Mouse (Mus musculus): ENCODE data around the gene Enpp6.
"Not testable (repeated sequence)": the region's sequence is repeated elsewhere in the genome, so short reads cannot be mapped to it uniquely, and the experiment has no call there.

Enpp6 gene

DNA sequence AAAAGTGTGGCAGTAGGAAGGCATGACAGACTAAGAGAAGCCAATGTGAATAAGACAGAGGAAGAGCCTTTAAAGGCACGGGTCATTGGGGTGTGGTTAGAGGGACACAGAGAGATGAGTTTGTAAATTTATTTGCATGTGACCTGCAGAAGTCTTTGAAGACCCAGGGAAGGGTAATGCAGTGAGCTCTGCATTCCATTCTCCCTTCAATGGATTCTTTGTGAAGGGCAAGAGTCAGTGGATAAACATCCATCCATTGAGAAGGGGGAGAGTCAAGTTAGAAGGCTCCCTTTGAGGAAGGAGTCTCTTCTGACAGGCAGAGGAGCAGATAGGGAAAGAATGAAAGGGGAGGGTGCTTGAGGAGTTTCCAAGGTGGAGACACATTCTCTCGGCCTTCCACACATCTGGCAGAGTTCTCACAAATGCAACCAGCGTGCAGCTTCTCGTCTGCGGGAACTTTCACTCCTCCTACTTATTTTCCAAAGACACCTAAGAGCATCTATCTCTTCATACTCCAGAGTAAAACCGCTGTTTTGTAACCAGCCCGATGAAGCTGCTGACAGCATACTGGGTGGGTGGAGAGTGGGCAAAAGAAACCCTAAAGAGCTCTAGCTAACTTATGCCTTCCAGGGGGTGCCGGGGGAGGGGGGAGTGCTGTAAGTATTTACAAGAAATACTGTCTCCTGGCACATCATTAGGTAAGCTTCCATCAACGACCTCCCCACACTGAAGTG is 9.4 kb downstream of the Enpp6 start:
- DNase-seq = no peak

DNA sequence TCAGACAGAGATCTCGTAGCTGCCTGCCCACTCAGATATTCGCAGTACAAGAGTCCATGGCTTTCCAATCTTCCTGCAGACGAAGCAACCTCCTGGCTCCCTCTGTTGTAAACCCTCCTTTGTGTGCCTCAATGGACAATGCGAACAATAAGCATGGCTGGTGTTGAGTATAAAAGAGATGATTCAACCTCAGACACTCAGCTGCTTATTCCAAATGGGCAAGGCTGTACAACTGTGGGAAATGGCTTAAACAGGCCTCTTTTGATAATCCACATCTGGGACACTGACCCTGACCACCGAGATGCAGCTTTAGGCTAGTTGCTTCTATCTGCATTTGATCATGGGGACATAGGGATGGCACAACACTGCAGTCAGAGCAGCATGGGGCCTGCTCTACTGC is 19.0 kb downstream of the Enpp6 start:
- DNase-seq = no peak

DNA sequence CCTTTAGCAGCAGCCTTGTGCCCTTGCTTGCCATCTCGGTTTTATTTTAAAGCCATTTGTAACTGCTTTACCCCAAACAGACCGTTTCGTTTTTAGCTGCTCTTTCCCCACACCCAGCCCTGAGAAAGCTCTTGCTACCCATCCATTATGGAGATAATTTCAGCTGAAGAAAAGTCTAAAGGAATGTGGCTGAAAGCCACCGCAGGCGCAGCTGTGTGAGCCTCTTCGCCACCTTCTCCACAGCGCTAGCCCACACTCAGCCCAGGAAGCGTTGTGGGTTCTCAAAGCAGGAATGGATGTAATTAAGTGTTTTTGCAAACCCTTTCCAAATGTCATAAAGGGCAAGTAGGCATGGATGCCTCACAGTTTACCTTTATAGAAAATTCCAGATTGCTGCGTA is 20.1 kb downstream of the Enpp6 start:
- DNase-seq = no peak

DNA sequence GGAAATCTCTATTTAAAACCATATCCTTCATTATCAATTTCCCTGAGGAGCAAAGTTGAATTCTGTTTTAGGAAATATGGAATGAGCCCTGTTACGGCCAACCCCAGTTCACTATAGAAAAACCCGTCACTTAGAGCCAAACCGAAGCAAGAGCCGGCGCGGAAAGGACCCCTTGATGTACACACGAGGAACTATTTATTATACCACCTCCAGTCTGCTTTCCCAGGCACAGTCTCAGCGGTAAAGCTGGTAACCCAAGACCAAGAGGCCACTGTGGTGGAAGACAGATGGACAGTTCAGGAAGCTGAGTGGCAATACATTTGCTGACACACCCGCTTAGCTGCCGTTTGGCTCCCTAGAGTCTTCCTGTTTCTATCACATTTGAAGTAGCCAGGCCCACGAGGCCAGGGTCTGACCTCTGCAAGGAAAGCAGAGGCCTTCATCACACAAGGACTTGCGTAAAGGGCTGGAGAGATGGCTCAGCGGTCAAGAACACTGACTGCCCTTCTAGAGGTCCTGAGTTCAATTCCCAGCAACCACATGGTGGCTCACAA is 21.6 kb downstream of the Enpp6 start:
- DNase-seq = no peak

DNA sequence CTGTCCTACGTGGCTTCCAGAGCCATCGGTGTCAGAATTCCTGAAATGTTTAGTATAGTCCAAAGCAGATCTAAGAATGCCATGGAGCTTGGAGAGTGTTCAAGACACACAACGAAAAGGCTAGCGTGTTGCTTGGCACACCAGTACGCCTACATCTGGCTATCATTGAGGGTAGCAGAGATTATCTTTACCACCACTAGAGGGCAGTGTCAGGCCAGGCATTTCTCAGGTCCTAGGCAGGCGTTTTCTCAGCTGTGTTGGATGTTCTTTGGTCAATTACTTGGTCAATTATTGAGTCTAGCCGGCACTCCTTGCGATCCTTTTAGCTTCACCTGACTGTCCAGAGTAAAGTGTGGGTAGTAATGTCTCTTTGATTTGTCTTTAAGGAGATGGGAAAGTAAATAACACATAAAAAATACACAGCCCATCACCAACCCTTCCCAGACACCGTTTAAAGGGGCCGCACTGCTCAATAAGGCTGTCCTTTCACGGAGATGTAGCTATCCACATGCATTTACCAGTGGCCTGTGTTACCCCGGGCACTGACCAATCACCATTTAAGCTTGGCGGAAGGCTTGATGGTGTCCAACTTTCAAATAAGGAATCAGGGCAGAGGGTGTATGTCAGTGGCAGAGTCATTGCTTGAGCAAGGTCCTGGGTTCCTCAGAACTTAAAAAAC is 29.7 kb downstream of the Enpp6 start:
- DNase-seq = peak; percentile 18 to 23

DNA sequence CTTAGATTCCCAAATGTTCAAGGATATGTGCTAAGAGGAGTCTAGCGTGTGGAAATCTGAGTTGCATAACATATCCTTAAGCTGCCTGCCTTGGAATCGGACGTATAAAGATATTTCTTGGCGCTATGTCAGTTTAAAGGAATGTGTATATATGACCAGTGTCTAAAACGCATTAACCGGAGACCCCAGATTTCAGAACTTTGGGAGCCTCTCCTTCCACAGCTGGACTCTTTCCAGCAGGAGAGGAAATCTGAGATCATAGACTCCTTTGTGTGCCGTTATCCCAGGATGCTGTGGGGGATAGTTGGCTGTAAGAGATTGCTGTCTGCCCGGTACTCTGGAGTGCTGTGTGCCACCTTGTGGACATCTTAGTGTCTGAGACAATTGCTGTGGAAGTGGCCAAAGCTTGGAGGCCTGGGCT is 34.5 kb downstream of the Enpp6 start:
- no peak for DNase-seq

DNA sequence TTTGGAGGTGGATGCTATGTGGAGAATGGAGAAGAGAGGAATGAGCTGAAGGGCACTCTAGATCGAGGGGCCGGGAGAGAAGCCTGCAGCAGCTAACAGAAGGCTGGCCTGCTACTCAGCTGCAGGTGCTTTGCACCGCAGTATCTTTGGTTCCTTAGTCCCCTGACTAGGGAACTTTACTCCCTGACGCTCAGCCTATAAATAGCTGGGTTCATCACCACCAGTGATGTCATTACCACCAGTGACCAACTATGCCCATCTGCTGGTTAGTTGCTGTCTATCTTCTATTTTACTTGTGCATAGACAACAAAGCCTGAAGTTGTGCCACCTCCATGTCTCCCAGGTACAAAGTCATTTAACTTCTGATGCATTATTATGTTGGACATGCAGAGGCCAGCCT is 37.9 kb downstream of the Enpp6 start:
- no peak for DNase-seq

DNA sequence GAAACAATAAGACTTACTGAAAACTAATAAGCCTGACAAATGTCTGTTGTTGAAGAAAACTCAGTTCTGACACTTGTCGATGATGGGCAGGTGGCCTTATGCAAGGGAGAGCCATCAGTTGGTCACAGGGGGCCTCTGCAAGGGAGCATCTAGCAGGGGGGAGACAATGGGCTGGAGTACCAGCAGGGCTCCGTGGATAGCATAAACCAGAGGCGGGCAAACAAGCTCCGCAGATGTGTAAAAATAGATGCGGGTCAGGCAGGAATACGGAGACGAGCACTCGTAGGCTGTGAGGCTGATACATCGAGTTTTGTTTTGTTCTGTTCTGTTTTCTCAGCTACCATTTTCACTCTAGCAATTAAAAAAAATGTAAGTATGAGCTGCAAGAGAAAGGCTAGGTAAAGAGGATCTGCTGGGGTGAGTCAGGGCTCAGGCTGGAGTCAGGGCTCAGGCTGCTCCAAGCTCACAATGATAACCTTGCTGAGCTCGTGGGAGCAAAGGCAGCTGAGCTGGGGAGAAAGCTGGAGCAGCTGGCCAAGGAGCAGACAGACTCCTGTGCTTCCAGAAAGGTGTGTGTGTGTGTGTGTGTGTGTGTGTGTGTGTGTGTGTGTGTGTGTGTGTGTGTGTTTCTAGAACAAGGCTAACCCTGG is 40.3 kb downstream of the Enpp6 start:
- DNase-seq = no peak

DNA sequence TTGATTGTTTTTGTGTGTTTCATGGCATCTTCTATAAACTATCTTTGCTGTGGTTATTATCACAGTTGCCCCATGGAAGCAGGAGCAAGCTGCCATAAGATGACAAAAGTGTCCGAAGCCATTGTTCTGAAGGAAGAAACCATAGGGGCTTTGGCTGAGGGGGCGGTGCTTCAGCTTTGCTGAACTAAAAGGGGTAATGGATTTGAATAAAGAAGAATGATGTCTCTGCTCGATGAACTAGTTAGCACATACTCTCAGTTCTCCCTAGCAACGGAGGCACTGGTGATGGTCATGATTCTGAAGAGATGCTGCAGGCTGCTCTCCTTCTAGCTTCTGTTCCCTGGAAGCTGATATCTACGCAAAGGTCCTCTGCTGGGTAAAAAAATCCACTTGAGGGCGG is 41.8 kb downstream of the Enpp6 start:
- DNase-seq = no peak

DNA sequence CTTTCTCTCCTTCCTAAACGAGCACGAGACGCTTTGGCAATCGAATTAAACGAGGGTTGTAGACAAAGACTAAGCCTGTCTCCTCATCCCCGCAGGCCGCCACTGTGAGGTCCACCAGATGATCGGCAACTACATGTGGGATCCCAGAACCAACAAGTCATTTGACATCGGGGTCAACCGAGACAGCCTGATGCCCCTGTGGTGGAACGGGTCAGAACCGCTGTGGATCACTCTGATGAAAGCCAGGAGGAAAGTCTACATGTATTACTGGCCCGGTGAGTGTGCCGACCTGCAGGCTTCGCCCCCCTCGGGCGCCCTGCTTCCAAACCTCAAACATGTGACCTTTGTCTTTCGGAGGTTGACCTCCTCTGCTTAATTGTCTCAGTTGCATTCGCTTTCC is 43.6 kb downstream of the Enpp6 start:
- no peak for DNase-seq

DNA sequence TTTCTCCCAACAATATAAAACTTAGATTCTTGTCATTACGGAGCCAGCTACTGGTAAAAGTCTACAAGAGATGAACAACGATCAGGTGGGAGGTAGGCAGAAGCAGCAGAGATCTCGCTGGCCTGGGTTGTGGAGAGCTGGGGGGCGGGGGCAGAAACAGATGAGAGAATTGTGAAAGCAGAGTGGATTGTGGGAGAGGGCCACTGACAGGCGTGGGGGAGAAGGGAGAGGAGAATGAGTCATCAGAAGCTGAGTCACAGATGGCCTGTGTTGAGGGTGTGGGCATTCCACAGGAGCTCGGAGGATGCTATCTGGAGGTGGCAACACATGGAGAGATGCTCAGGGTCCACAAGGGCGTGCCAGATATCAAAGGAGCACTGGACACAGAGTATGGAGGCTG is 45.4 kb downstream of the Enpp6 start:
- DNase-seq = no peak

DNA sequence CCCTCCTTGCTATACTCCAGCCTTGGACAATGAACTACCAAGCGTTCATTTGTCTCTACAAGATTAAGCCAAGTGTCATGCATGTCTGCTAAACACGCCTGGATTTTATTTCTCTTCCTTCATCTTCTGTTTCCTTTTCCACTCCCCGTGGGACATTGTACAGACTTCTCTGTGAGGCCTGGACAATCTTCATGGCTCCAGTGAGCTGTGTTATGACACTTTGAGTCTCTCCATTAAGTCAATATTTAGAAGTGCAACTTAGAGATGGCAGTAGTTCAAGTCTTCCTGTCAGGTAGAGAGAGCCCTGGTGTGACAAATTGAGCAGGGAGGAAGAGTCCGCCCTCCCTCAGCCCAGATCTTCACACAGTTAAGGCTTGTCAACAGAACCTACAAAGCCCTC is 47.3 kb downstream of the Enpp6 start:
- DNase-seq = no peak

DNA sequence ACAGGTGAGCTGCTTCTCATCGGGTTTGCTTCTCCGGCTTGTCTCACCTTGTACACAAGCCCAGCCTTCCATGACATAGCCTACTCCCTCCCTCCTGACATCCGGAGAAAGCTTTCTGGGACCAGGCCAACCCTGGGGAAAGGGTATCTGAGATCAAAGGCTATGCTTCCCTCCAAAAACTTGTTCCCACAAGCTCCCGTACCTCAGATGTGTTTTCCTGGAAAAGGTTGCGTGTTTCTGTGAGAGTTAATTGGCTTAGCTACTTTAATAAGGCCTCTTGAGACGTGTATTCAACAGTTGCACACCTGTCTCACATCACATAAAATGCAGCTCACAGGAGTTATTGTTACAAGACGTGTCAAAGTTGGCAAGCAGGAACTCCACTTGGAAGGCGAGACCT is 49.8 kb downstream of the Enpp6 start:
- no peak for DNase-seq

DNA sequence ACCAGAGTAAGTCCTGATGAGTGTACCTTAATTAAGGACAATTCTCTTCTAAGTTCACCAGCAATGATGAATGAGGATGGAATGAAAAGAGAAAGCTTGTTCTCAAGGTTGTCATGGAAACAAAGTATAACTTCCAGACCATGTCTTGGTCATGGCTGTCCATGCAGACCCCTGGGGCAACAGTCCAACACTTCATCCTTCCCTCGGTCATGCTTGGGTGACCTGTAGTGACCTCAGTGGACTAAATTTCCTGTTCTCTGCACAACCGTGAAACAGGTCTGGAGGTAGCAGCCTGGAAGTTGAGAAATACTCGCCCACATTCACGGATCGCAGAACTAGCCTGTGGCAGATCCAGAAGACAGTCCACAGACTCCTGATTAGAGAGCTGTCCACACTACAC is 50.7 kb downstream of the Enpp6 start:
- no peak for DNase-seq

DNA sequence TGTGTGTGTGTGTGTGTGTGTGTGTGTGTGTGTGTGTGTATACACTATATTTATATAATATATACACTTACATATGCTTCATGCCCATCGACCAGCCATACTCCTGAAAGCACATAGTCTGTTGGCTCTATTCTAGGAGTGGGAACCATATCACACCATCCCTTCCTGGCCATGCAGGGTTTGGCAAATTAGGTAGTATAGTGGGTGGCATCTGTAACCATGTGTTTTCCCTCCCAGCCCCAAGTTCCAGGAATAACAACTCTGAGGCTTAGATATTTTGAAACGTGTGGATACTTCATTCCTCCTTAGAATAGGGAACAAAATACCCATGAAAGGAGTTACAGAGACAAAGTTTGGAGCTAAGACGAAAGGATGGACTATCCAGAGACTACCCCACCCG is 53.5 kb downstream of the Enpp6 start:
- DNase-seq = not testable (repeated sequence)

DNA sequence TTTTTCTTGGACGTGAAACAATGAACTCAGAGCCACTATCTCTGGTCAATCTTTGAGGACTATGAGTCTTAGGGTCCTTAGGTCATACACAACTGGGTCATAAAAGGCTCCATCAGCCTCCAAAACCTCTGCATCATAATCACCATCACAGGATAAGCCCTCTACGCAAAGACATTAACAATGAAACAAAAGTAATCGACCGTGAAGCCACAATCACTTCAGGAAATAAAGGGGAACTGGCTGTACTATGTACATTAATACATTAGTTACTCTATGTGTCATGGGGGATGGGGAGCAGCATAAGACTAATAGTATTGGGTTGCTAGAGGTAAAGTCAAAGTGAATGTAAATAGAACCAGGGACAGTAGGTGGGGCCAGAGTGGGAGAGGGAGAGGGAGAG is 59.7 kb downstream of the Enpp6 start:
- DNase-seq = no peak

DNA sequence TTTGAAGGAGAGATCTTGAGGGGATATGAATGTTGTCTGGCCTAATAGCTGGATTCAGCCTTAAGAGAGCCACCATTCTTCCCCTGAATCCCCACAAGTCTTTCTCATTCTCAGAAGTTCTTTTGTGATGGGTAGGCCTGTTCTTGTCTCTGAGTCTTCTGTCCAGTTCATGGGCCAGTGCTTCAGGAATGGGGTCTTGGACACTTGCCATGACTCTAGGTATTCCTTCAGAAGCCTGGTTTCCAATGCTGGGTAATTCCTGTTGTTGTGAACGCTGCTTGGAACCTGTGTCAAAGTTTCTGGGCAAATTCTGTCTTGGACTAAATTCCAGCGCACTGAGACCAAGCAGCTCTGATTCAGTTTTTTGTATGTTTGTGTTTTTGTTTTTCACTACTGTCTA is 60.5 kb downstream of the Enpp6 start:
- DNase-seq = no peak

DNA sequence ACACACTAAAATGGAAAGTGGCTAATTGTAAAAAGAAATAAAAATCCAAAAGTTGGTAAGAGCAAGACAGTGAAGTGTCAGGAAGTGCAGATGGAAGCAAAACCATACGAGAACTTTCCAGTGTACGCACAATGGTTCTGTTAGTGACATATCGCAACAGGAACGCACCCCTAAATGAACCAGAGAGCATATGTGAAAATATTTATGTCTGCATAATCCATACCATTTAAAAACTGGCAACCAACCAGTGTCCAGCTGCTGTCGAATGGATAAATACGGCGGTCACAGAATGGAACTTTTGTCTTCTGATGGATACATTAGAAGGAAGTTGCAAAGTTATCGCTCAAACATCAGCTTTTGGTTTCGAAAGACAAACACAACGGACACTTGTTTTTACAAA is 61.9 kb downstream of the Enpp6 start:
- no peak for DNase-seq

DNA sequence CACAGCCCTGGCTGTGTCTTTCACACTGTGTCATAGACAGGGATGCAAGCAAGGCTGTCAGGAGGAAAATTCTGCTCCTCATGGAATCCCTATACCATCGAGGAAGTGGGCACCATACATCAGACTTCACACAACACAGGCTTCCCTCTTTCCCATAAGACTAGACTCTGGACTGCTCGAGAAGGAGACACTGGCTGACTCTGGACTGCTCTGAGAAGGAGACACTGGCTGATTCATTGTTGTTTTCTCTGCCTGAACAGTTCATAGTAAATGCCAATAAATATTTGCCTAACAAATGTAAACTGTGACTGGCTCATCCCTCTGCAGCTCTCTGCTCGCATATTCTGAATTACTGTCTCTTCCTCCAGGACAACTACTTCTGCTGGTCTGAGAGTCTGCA is 66.0 kb downstream of the Enpp6 start:
- DNase-seq = no peak

DNA sequence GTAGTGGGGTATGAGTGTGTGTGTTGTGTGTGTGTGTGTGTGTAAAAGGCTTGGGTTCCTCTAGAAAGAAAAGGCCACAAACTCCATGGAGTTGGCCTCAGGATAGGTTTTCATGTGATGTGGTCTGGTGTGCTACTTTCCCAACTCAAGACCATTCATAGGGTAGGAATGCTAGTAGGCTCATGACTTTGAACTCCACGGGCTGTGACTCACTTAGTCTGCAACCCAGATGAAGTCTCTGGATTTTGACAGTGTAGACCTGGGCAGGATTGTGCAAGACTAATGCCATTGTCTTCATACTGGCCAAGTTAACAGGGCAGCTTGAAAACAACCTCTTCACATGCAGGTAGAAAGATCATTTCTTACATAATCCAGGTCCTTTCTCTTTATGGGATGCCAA is 69.4 kb downstream of the Enpp6 start:
- no peak for DNase-seq

DNA sequence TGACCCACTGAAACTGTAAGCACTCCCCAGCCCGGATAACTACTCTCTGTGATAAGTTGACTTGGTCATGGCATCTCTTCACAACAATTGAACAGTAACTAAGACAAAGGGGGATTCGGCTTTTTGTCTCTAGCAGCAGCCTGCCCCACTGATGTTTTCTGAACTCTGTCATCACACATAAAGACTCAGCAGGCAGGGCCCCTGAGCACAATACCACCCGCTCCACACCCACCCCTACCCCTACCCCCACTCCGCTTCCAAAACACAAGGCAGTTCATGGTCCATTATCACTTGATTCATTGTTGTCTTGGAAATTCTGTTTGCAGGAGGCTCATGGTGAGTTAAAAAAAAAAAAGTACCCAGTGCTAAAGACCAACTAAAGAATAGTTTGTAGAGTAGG is 71.8 kb downstream of the Enpp6 start:
- no peak for DNase-seq

DNA sequence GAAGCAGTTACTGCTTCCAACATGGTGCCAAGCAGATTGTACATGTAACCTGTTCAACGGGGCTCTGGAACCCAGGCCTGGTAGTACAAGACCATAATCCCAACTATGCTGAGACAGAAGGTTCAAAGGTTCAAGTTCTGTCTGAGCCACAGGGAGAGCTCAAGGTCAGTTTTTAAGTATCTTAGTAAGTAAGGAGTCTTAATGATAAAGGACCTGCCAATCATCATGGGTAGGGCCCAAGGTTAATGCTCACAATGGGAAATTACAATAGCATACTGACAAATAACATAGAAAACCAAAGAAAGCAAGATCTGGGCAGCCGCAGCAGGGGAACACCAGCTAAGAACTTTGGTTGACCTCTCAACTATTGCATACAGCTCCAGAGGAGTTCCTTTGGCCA is 72.3 kb downstream of the Enpp6 start:
- DNase-seq = no peak

DNA sequence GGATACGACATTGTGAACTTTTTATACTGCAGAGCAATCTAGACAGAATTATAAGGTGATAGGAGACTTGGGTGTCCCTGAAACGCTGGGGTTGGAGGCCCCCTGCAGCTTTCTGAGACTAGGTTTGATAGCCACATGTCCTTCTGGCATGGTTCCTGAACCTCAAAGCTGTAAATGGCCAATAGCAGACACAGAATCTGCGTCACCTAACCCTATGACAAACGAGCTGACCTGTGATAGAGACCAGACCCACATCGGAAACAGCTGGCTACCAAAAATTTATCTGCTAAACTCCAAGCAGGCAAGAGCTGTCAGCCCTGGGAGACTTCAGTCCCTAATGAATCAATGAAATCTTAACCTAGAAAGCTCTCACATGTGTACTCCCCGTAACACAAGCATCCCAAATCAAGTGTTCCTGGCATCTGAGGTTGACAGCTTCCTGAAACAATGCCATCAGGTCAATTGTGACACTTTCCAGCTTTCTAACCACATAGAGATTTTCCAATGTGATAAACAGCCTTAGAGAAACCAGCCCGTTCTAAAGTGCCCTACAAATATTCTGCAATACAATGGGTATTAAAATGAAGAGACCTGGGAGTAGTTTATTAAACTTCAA is 74.5 kb downstream of the Enpp6 start:
- DNase-seq = no peak

DNA sequence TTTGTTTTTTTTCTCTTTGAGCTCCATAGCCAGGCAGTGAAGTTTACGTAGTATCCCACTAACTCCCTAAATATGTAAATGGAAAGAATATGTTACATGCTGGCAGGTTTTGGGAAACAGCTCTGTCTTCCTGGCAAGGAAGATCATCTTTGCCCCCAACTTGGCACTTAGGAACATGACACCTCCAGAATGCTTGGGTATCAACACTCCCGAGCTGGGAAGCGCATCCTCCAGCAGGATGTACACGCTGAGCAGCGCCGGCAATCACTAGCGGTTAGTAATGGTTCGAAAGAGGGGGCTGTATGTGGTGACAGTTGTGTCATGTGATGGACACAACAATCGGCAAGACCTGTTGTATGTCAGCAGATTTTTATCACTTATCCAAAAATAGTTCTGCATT is 80.4 kb downstream of the Enpp6 start:
- DNase-seq = no peak

Data from thymus, postnatal 36 days (tissue).